In genomic region chr5:73304507-73304906, GRCm38 (mm10) we compare ENCODE assay signal across 24 mouse cellular contexts.
"Had no signal": no experiment of that assay in that cellular context is flagged by ENCODE, and none has a peak within 500 bp of the region (broad histone marks: within the 10 kb centered on the region; RNA-seq: fewer than 3 reads in every experiment).

No protein-coding gene starts in this region.

- H3K27me3 ChIP-seq: hindbrain, embryonic 12.5 days; intestine, embryonic 15.5 days; limb, embryonic 12.5 days; liver, embryonic 13.5 days; liver, embryonic 15.5 days had no signal

- H3K27ac ChIP-seq: gastrocnemius, adult 2 months; hindbrain, embryonic 10.5 days; hindbrain, embryonic 12.5 days; hindbrain, embryonic 14.5 days; intestine, embryonic 15.5 days; layer of hippocampus, adult 2 months; left cerebral cortex, adult 2 months; limb, embryonic 10.5 days; limb, embryonic 12.5 days; liver, embryonic 13.5 days; liver, embryonic 15.5 days had no signal

- ATAC-seq: forebrain, embryonic 16.5 days; hindbrain, embryonic 16.5 days; inflammation-experienced regulatory T-cells, adult 6 months; intestine, embryonic 15.5 days; intestine, postnatal 0 days had no signal

- H3K9ac ChIP-seq: hindbrain, embryonic 12.5 days; hindbrain, embryonic 14.5 days; intestine, embryonic 15.5 days; limb, embryonic 12.5 days; liver, embryonic 13.5 days; liver, embryonic 15.5 days had no signal

- H3K9me3 ChIP-seq: hindbrain, embryonic 10.5 days; hindbrain, embryonic 12.5 days; intestine, embryonic 15.5 days; limb, embryonic 10.5 days; limb, embryonic 12.5 days; liver, embryonic 13.5 days; liver, embryonic 15.5 days had no signal

- H3K4me3 ChIP-seq: gastrocnemius, adult 2 months; hindbrain, embryonic 10.5 days; hindbrain, embryonic 12.5 days; intestine, embryonic 15.5 days; layer of hippocampus, adult 2 months; left cerebral cortex, adult 2 months; limb, embryonic 10.5 days; limb, embryonic 12.5 days; liver, embryonic 13.5 days; liver, embryonic 15.5 days had no signal

- DNase-seq: gastrocnemius, adult 2 months; gastrocnemius, postnatal 10 days; gastrocnemius, postnatal 25 days; heart, postnatal 10 days; kidney, adult 18-20 months; kidney, adult 8-10 months; kidney, postnatal 14 days; kidney, postnatal 4 days; liver; liver, embryonic 13.5 days had no signal

- H3K4me1 ChIP-seq: hindbrain, embryonic 10.5 days; hindbrain, embryonic 12.5 days; intestine, embryonic 15.5 days; limb, embryonic 10.5 days; limb, embryonic 12.5 days had no signal

- H3K4me2 ChIP-seq: hindbrain, embryonic 12.5 days; hindbrain, embryonic 14.5 days; intestine, embryonic 15.5 days; limb, embryonic 12.5 days; liver, embryonic 11.5 days; liver, embryonic 13.5 days; liver, embryonic 15.5 days had no signal
